Mouse (Mus musculus): ENCODE data around the gene Dgcr2. TPM values are rescaled to one million over a fixed set of nuclear protein-coding genes. Genes with fewer than 3 reads are reported as not detected.

Gene Dgcr2
- total RNA-seq, 2 experiments from 2014 or later = 102 to 106 TPM

DNA sequence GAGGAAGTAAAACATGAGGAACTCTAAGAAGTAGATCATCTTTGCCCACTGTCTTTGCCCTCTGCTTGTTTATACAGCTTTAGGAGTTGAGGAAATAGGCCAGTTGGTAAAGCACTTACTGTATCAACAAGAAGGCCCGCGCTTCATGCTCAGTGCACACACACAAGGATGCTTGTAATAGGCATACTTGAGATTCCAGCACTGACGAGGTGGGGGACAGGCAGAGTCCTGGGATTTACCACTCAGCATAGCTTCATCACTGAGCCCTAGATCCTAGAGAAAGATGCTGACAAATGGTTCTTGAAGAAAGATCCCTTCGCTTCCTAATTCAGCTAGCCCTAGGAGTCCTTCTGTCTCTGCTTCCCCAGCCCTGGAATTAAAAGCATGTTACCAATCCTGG, 85.2 kb downstream of the Dgcr2 start:
- DNase-seq (ENCODE audit: low spot score in 2 of 2) = no peak

DNA sequence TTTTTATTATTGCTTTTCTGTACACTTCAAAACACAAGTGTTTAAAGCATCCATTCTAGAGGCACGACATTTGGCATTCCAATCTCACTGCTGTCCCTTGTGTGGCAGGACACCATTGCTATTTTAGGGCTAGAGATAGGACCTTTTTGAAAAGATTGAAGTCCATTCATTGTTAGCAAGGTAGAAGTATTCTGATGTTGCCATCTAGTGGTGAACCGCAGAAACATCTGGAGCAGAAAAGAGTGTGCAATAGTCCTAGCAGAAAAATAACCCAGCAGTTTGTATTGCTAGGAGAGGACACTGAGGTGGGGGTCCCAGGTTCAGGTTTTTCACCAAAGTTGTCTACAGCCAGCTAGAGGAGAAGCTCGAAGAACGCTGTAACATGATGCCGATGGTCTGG, 86.2 kb downstream of the Dgcr2 start:
- peak in 1 of 2 experiments; percentile 60 for DNase-seq (ENCODE audit: low spot score in 2 of 2)

DNA sequence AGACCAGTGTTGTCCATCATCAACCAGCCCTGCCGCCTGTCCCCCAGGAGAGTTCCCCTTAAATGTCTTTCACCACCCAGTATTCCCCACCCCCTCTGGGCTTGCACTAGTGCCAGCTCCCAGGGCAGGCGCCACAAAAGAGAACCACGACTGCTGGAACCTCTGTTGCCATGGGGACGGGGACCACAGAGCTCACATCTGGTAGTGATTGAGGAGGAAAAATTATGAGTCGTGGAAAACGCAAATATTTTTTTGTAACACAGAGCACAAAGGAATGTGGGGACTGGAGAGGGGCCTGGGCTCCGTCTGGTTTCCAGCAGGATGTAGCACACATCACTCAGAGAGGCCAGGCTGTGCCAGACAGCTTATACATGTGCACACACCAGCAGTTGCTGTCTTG, 88.7 kb downstream of the Dgcr2 start:
- DNase-seq (ENCODE audit: low spot score in 2 of 2) = no peak

DNA sequence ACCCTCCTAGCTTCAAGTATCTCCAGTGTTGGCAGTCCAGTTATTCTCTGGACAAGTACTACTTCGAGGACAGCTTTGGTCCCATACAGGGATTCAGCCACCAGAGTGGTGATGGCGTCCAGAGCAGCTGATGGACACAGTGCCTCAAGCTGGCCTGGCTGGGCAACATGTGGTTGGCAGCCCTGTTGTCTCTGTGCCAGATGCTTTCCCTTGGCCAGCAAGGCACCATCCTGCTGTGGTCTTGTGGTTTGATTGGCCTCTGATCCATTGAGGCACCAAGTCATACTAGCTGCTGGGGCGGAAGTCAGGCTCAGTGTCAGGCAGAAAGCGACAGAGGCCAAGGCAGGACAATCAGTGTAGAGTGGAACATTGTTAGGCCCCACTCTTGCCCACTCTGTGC, 89.2 kb downstream of the Dgcr2 start:
- DNase-seq (ENCODE audit: low spot score in 2 of 2) = no peak

DNA sequence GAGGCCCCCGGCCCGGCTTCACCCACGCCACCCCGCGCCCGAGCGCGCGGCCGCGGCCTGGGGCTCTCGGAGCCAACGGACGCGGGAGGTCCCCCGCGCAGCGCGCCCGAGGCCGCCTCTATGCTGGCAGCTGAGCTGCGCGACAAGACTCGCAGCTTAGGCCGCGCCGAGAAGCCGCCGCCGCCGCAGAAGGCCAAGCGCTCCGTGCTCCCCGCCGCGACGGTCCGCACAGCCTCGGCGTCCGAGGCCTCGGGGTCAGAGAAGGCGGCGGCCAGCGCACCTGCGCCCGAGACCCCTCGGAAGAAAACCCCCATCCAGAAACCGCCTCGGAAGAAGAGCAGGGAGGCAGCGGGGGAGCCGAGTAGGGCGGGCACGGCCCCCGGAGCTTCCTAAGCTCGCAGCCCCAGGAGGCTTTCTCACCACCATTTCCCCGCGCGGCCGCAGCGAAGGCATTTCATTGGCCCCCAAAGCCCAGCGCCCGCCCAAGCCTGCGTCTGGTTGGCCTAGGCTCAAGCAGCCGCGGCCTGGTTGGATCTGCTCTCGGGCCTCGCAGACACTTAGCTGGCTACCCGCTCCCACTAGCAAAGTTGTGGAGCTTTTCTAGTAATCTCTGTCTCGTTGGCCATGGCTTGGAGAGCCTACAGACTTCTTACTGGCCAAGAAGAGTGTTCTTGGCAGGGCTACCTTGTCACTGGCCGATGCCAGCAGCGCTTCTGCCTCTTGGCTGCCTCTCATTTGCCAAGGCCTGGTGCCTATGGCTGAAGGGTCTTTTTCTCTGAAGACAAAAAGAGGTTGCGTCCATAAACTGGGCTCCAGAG, 91.0 kb downstream of the Dgcr2 start:
- DNase-seq (ENCODE audit: low spot score in 2 of 2) = peak; percentile 88 to 92

DNA sequence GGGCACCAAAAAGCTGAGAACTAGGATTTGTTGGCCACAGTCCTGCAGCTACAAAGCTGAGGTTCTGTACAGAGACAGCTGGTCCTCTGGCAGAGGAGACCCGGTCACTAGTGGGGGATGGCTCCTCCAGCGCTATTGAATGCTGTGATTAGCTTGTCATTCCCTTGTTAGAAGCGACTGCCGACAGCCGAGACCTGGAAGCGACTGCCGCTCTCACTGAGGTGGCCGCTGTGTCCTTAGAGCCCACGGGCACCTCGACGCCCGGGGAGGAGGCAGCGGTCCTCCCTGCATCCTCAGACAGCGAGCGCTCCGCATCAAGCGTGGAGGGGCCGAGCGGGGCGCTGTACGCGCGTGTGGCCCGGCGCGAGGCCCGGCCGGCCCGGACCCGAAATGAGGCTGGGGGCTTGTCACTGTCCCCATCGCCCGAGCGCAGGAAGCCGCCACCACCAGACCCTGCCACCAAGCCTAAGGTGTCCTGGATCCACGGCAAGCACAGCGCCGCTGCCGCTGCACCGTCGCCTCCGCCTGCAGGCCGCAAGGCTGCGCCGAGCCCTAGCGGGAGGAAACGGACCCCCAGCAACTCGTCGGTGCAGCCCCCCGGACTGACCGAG, 91.7 kb downstream of the Dgcr2 start:
- DNase-seq (ENCODE audit: low spot score in 2 of 2) = peak in 1 of 2 experiments; percentile 47

DNA sequence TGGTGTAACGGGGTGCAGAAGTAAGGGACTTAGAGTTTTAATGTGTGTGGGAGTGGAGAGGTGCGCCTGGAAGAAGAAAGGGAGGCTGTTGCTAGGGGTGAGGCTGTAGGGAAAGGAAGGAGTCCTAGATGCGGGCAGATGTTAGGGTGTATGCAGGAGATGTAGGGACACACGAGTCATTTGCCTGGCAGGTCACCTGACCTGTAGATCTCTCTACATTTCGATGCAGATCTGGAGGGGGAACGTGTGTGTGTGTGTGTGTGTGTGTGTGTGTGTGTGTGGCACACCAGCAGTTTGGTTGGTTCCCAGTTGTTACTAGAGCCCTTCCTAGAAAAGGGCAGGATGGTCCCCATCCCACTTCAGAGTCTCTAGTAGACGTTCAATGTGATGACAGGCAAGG, 93.4 kb downstream of the Dgcr2 start:
- no peak for DNase-seq (ENCODE audit: low spot score in 2 of 2)

DNA sequence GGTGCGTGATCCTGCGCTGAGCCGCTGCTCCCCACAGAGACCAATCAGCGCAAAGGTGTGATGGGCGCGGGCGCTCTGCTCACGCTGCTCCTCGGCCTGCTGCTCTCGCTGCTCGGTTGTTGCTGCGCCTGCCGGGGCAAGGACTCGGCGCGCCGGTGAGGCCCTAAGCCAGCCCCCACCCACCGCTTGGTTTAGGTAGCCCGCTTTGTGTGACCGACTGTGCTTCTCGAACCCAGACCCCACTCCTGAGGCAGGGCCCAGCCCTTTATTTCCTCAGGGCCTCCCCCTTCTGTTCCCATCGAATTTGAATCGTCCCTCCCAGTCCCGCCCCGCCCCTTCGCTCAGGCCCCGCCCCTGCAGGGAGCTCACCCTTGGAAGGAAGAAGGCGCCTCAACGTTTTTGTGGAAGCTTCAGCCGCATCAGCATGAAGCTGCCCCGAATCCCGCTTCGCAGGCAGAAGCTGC, 93.9 kb downstream of the Dgcr2 start:
- DNase-seq (ENCODE audit: low spot score in 2 of 2) = no peak

DNA sequence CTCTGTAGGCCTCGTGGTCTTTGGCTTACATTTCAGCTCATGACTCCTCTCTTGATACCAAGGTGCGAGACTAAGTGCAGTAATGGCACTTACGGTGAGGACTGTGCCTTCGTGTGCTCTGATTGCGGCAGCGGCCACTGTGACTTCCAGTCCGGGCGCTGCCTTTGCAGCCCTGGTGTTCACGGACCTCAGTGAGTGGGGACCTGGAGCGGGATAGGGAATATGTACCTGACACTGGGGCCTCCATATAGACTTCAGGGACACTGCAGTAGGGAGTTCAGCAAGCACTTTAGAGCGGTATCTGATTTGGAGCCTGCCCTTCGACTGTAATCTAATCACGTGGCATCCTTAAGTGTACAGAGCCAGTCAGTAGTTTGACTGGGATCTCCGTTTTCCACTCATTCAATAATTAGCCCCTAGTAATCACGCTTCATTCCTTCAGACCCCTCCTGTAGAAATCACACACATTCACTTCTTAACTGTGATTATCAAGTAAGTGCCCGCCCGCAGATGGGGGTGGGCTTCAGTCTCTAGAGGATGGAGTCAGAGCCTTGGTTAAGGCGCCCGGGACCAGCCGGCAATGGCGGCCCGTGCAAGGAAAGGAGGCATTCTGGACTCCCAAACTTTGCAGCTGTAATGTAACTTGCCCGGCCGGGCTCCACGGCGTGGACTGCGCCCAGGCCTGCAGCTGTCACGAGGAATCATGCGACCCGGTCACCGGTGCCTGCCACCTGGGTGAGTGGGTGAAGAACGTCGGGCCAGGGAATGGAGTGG, 94.5 kb downstream of the Dgcr2 start:
- DNase-seq (ENCODE audit: low spot score in 2 of 2) = no peak

DNA sequence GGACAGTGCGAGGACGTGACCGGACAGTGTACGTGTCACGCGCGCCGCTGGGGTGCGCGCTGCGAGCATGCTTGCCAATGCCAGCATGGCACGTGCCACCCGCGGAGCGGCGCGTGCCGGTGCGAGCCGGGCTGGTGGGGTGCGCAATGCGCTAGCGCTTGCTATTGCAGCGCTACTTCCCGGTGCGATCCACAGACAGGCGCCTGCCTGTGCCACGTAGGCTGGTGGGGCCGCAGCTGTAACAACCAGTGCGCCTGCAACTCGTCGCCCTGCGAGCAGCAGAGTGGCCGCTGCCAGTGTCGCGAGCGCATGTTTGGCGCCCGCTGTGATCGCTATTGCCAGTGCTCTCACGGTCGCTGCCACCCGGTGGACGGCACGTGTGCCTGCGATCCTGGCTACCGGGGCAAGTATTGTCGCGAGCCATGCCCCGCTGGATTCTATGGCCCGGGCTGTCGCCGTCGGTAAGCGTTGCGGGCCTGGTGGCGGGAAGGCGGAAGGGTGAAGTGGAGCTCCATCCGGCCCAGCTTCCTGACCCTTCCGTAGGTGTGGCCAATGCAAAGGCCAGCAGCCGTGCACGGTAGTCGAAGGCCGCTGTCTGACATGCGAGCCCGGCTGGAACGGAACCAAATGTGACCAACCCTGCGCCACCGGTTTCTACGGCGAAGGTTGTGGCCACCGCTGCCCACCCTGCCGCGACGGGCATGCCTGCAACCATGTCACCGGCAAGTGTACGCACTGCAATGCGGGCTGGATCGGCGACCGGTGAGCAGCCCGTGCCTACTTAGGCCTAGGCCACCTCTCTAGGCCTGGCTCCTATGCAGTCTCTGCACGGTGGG, 95.3 kb downstream of the Dgcr2 start:
- peak in 1 of 2 experiments; percentile 45 for DNase-seq (ENCODE audit: low spot score in 2 of 2)

DNA sequence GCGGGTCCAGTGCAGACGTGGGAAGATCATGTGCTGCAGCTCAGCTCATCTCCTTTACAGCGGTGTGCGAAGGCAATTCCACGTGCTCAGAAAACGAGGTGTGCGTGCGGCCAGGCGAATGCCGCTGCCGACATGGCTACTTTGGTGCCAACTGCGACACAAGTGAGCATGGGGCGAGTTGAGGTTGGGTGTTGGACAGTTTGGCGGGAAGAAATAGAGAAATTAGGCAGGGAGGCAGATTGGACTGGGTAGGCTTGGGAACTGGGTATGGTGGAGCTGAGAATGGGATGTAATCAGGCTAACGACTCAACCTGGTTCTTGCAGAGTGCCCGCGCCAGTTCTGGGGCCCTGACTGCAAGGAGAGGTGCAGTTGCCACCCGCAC, 95.9 kb downstream of the Dgcr2 start:
- no peak for DNase-seq (ENCODE audit: low spot score in 2 of 2)

DNA sequence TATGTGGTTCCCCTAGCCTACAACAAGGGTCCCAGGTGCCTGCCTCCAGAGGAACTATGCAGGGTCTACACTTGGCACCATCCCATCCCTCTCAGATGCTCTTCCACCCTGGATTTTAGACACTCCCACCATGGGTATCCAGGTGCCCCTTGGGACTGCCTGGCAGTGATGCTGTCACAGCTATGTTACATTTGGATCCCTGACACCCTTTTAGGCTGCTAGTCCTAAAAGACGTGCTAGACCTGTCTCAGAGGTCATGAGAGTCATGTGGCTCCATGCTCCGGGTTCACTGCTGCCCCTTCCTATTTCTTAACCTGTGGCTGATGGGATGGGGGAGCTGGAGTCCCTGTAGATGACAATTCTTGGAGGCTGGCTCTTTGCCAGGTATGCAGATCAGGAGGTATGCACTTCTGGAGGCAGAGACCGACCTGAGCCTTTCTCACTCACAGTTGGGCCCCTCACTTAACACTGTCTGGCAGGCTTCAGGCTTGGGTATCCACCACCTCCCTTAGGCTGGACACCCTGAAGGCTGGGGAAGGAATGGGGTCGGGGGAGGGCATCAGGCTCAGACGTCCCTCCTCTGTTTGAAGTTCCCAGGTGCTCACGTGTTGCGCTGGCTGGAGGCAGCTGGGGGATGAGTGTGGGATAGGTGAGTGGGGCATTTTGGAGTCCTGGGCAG, 96.4 kb downstream of the Dgcr2 start:
- no peak for DNase-seq (ENCODE audit: low spot score in 2 of 2)

DNA sequence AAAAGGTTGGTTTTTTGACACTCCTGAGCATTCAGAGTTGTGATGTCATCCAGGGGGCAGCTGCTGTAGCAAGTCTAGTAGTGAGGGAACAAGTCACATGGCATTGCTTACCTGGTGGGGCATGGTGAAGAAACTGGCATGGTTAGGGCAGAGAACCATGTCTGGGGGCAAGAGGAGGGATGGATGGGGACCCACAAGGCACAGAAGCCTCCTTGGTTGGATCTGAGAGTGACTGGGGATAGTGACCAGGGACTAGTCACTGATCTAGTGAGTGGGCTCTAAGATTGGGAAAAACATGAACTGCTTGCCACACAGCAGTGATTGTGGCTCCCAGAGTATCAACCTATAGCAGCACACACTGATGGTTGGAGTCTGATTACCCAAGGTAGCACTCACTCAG, 98.8 kb downstream of the Dgcr2 start:
- DNase-seq (ENCODE audit: low spot score in 2 of 2) = no peak

DNA sequence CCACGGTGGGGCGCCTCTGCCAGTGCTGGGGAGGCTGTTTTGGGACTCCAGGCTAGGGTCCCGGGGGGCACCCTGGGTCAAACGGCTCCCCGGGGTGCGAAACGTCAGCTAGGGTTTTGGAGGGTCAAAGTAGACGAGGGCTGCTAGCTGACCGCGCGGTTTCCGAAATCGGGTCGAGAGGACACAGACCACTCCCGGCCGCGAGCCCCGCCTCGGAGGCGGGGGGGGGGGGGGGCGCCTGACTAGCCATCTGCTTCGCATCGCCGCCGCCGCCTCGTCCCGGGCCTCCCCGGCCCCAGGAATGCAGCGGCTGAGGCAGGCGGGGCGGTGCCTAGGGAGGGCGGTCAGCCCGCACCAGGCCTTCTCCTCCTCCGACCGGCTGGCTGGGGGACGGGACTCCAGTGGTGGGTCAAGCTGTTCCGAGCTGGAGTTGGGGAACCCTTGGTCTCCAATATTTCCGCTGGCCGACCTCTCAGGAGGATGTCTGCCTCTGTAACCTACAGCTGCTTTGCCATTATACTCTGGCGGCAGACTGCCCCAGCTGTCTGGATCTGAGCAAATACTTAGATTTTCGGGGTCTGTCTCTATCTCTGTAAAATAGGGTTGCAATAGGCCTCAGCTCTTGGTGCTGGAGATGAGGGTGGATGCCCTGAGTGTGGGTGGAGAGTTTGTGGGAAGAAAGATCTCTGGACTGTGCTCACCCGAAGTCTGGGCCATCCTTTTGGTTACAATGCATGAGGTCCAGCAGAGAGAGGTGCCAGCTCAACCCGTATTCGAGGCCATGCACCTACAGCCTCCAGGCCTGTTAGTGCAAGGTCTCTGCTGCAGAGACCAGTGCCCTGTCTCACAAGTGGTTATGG, 99.8 kb downstream of the Dgcr2 start:
- DNase-seq (ENCODE audit: low spot score in 2 of 2) = no peak

DNA sequence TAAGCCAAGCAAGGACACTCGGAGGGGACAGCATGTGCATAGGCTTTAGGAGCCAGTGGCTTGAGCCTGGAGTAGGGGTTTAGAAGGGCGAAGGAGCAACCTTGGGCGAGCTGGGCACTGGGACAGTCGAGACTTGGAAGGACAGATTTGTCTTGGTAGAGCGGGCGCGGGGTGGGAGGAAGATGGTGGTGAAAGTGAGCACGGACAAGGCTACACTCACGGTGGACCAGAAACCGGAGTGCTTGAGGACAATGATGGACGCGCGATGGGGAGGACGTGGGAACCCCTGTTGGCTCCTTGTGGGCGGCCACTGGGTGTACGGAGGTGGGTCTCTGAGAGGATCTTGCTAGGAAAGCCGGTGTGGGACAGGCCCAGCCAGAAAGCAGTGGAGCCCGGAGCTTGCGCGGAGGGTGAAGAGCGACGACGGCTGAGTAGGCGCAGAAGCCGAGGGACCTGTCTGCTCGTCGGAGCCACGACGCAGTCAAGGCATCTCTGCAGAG, 100.5 kb downstream of the Dgcr2 start:
- DNase-seq (ENCODE audit: low spot score in 2 of 2) = no peak

DNA sequence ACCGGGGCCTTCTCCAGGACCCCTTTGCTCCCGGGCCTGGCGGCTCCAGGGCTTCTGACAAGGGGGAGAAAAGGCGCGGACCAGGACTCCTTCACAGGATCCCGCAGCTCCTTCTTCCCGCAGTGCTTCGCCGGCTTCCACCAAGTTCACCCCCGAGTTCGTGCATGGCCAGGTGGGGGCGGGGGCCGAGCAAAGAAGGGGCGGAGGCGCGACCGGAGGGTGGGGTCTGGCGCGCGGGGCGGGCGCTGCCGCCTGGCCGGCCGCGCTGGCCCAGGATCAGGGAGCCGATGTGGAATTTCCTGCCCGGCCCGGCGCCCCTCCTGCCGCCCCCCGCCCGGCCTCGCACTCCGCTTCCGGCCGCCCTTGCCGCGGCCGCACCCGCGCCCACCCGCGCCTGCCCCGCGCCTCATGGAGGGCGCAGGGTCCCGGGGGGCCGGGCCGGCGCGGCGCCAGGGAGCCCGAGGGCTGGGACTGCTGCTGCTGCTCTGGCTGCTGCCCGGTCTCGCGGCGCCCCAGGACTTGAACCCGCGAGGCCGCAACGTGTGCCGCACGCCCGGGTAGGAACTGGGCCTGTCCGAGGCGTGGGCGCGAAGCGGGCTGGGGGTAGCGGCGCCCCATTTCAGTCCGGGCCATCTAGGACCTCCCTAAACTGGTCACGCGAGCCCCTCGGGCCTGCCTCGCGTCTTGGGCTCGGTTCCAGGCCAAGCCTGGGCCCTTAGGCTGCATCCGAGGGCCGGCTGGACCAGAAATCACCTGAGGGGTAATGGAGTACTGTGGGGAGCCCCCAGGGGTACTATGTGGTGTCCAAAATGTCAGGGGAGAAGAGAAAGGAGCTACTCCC, 101.2 kb downstream of the Dgcr2 start, which contains the start of gene Scarf2:
Scarf2 (plus strand) TSS at position 312 of the 841 bp plus-strand sequence.
- no peak for DNase-seq (ENCODE audit: low spot score in 2 of 2)

DNA sequence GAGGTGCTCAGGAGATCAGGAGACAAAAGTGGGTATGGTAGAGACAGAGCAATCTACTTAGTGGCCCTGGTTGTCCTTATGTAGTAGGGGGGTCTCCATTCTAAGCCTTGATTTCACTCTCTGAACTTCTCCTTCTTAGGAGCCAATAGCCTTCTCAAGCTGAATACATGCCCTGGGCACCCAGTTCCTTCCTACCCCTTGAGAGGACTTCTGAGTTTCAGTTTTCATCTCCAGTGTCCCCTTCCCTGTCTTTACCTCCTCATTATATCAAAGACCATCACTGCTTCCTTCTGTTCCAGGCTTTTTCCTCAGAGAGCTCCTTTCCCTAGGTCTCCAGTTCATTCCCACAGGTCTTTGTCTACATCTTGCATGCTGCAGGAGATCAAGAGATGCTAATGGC, 101.8 kb downstream of the Dgcr2 start:
- no peak for DNase-seq (ENCODE audit: low spot score in 2 of 2)

DNA sequence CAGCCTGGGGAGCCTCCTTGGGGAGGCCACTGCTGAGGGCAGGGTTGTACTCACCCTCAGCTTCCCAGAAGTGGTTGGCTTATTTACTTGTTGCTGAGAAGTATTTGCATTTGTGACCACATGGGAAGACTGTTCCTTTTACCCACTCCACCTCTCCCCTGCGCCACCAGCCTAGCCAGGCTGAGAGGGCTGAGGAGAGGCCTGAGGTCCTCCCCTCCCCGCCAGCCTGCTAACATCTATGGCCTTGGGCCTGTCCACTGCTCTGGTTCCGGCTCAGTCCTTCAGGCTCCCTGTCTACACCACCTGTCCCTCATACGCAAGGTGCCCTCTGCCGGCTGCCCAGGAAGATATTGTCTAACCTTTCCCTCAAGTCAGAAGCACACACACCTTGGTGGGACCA, 102.7 kb downstream of the Dgcr2 start:
- DNase-seq (ENCODE audit: low spot score in 2 of 2) = no peak
